Mouse (Mus musculus) hindbrain, postnatal 0 days (tissue): Measurements from ENCODE around the gene Armc9. TPM values are rescaled to one million over a fixed set of nuclear protein-coding genes. Genes with fewer than 3 reads are reported as not detected.

ENCODE experiments used
- ATAC-seq: fragments of 200-750 bp; cut with Nextera tagmentation; 2 replicates; pipeline ENCODE4 v1.8.0; 2017; ENCODE audit warnings: mild to moderate bottlenecking, moderate TSS enrichment, moderate library complexity
- DNase-seq: peaks from one replicate; pipeline ENCODE4 v3.0.0-alpha.2; 2015; ENCODE audit warnings: low spot score
- H3K27ac ChIP-seq: fragments of 300-500 bp; sonication (generic); 2 replicates; pipeline ENCODE4 v1.5.1; 2014; ENCODE audit warnings: mild to moderate bottlenecking
- H3K27me3 ChIP-seq: fragments of 300-500 bp; sonication (generic); 2 replicates; pipeline ENCODE4 v1.6.1; 2014; ENCODE audit warnings: low read length, mixed read lengths; ENCODE audit not compliant: insufficient read depth
- H3K36me3 ChIP-seq: fragments of 300-500 bp; sonication (generic); 2 replicates; pipeline ENCODE4 v1.6.1; 2014; ENCODE audit warnings: low read length, mixed read lengths; ENCODE audit not compliant: insufficient read depth
- H3K4me1 ChIP-seq: fragments of 300-500 bp; sonication (generic); 2 replicates; pipeline ENCODE4 v1.6.1; 2014; ENCODE audit warnings: antibody characterized with exemption, low read length, mixed read lengths; ENCODE audit not compliant: insufficient read depth
- H3K4me2 ChIP-seq: fragments of 300-500 bp; sonication (generic); 2 replicates; pipeline ENCODE4 v1.6.1; 2014; ENCODE audit warnings: low read depth, mild to moderate bottlenecking, low read length, moderate library complexity, mixed read lengths
- H3K4me3 ChIP-seq: fragments of 300-500 bp; sonication (generic); 2 replicates; pipeline ENCODE4 v1.5.1; 2014; ENCODE audit warnings: low read length
- H3K9ac ChIP-seq: fragments of 300-500 bp; sonication (generic); replicated peaks from 2 replicates; pipeline ENCODE4 v1.6.1; 2014; ENCODE audit warnings: mild to moderate bottlenecking, low read length, moderate library complexity, mixed read lengths
- H3K9me3 ChIP-seq: fragments of 300-500 bp; sonication (generic); 2 replicates; pipeline ENCODE4 v1.6.1; 2016; ENCODE audit warnings: low read length, mixed read lengths
- CTCF ChIP-seq: IDR thresholded peaks from 2 replicates; pipeline ENCODE4 v1.5.1; 2016; ENCODE audit warnings: antibody characterized with exemption, control low read depth, low read depth
- WGBS: fragments of 180-500 bp; shearing (Covaris S2); extraction: QIAGEN DNeasy Blood & Tissue Kit; methylation state at CpG from one replicate; pipeline ENCODE4 v1.1.7; 2014; 5-methylcytosine and 5-hydroxymethylcytosine counted together
- polyA plus RNA-seq: library from polyadenylated mRNA; unstranded; fragments of >200 nt; fragmentation: Nextera tagmentation; extraction: Ambion mirVana; gene quantifications from 2 replicates; pipeline ENCODE4 v1.2.1, GENCODE M21; 2015
- total RNA-seq: library from RNA; depleted of rRNA; stranded (reverse); fragments of >200 nt; gene quantifications from 2 replicates; pipeline ENCODE4 v1.2.3, GENCODE M21; 2014; rRNA removed

Gene Armc9
- total and polyA plus RNA-seq, 2 experiments from 2014 or later: 21.0 to 34.9 TPM

GRCm38 (mm10) chr1:86311467-86312005 lies 157.0 kb downstream of the Armc9 start:
- no peak overlapping the region for H3K4me3 ChIP-seq
- no peak for TF ChIP-seq CTCF
- WGBS: 36% methylated on average over 10 of the region's 10 CpGs
- H3K4me2 ChIP-seq: no peak overlapping the region
- DNase-seq (no peak), ATAC-seq (no peak)
- H3K27ac ChIP-seq: no peak overlapping the region
- H3K36me3 ChIP-seq: no peaks in the 10 kb centered on the region
- no peaks in the 10 kb centered on the region for H3K9me3 ChIP-seq
- H3K9ac ChIP-seq: no peak overlapping the region
- no peaks in the 10 kb centered on the region for H3K4me1 ChIP-seq
- no peaks in the 10 kb centered on the region for H3K27me3 ChIP-seq

DNA sequence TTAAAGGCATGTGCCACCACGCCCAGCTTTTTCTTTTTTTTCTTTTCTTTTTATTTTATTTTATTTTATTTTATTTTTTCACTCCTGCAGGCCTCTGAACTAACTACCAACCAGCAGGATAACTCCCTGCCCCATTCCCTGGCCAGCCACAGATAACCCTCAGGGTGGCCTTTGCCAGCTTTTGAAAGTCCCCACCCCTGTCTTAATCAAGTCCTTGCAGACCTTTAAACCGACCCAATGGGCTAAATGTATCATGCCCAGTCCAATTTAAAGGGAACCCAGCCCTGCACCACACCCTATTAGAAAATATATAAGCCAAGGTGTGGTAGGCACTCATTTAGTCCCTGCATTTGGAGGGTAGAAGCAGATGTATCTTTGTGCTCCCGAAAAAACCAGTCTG lies 157.7 kb downstream of the Armc9 start:
- no peak for TF ChIP-seq CTCF
- Histone ChIP-seq H3K9me3 (no peaks in the 10 kb centered on the region), H3K4me1 (no peaks in the 10 kb centered on the region), H3K27ac (no peak overlapping the region), H3K36me3 (no peaks in the 10 kb centered on the region), H3K4me2 (no peak overlapping the region), H3K9ac (no peak overlapping the region), H3K4me3 (no peak overlapping the region), H3K27me3 (no peaks in the 10 kb centered on the region)
- DNase-seq (no peak), ATAC-seq (no peak)
- WGBS: 87% methylated on average over 3 of the region's 3 CpGs

GRCm38 (mm10) chr1:86313096-86313771 lies 158.7 kb downstream of the Armc9 start:
- 43% methylated on average over 16 of the region's 16 CpGs for WGBS
- Histone ChIP-seq H3K9me3 (no peaks in the 10 kb centered on the region), H3K9ac (no peak overlapping the region), H3K27ac (no peak overlapping the region), H3K4me1 (no peaks in the 10 kb centered on the region), H3K36me3 (no peaks in the 10 kb centered on the region), H3K4me2 (no peak overlapping the region), H3K4me3 (no peak overlapping the region), H3K27me3 (no peaks in the 10 kb centered on the region)
- no peak for ATAC-seq
- DNase-seq: no peak
- TF ChIP-seq CTCF: no peak

DNA sequence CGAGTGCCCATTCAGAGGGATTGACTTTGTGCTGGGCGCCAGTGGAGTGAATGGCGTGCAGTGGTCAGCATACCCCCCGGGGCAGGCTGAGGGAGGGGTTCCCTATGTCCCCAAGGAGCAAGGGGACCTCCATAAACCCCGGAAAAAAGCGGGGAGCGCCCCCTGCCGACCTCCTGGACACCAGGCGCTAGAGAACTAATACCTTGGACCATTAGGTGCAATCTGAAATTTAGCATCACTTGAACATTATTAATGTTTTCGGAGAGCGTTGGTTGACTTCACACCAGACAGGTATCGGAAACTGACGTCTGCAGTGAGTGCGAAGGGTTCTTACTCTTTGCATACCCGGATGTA lies 159.2 kb downstream of the Armc9 start:
- Histone ChIP-seq H3K36me3 (no peaks in the 10 kb centered on the region), H3K4me1 (no peaks in the 10 kb centered on the region), H3K27ac (no peak overlapping the region), H3K27me3 (no peaks in the 10 kb centered on the region), H3K9me3 (no peaks in the 10 kb centered on the region), H3K4me2 (no peak overlapping the region), H3K9ac (no peak overlapping the region), H3K4me3 (no peak overlapping the region)
- DNase-seq (no peak), ATAC-seq (no peak)
- peak; percentile 32; the same call in 1 of the 2 replicates for TF ChIP-seq CTCF
- WGBS: 30% methylated on average over 15 of the region's 15 CpGs

DNA sequence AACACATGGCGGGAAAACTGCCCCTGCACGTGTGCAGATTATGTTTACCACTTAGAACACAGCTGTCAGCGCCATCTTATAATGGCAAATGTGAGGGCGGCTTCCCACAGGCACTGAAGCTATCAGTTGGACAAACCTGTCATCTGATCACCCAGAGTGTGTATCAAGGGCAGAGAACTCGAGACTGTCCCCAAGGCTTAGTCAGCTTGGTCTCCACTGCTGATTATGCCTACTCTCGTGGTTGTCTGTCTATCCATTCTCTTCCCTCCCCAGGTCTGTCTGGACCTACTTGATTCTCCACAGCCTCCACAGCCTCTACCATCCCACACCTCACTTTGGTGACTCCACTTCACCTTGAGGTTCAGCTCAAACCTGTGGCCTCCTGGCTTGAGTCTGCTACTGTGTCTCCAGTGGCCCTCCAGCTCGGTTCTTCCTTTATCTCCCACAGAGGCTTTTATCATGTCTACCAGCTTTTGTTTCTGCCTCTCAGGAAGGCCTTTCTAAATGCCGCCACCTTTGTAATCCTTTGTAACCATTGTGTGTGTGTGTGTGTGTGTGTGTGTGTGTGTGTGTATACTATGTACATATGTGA lies 166.3 kb downstream of the Armc9 start:
- H3K4me1 ChIP-seq: no peaks in the 10 kb centered on the region
- no peak overlapping the region for H3K4me3 ChIP-seq
- ATAC-seq (no peak), DNase-seq (no peak)
- no peak overlapping the region for H3K4me2 ChIP-seq
- H3K9ac ChIP-seq: no peak overlapping the region
- H3K9me3 ChIP-seq: no peaks in the 10 kb centered on the region
- H3K27me3 ChIP-seq: no peaks in the 10 kb centered on the region
- no peaks in the 10 kb centered on the region for H3K36me3 ChIP-seq
- H3K27ac ChIP-seq: no peak overlapping the region
- TF ChIP-seq CTCF: no peak
- 90% methylated on average over 6 of the region's 8 CpGs for WGBS

Other genes with a start within 250 kb of the Armc9 start
- 11.8 and 18.8 TPM in 2 replicates for gene 4933407L21Rik, start 226.3 kb upstream of the Armc9 start, total RNA-seq
- gene 4933407L21Rik, start 226.3 kb upstream of the Armc9 start, polyA plus RNA-seq: 12.3 and 13.9 TPM in 2 replicates
- 0.21 TPM in 1 of 2 replicates, not detected in the other for gene Gpr55, start 193.8 kb upstream of the Armc9 start, total RNA-seq
- gene Gpr55, start 193.8 kb upstream of the Armc9 start, polyA plus RNA-seq: 0.14 and 0.15 TPM in 2 replicates
- gene Spata3, start 138.0 kb upstream of the Armc9 start, total RNA-seq: 1.2 TPM in 1 of 2 replicates, not detected in the other
- gene Spata3, start 138.0 kb upstream of the Armc9 start, polyA plus RNA-seq: 1.3 and 1.4 TPM in 2 replicates
- 46.4 and 63.9 TPM in 2 replicates for gene 2810459M11Rik, start 108.9 kb upstream of the Armc9 start, total RNA-seq
- gene 2810459M11Rik, start 108.9 kb upstream of the Armc9 start, polyA plus RNA-seq: 12.9 and 16.1 TPM in 2 replicates
- gene Psmd1, start 90.4 kb upstream of the Armc9 start, total RNA-seq: 74.0 and 127 TPM in 2 replicates
- 183 TPM in 2 replicates for gene Psmd1, start 90.4 kb upstream of the Armc9 start, polyA plus RNA-seq
- not detected in 2 replicates for gene Htr2b, start 42.8 kb upstream of the Armc9 start, total RNA-seq
- gene Htr2b, start 42.8 kb upstream of the Armc9 start, polyA plus RNA-seq: 0.24 and 0.44 TPM in 2 replicates
- 4.0 and 5.2 TPM in 2 replicates for gene Gm21972, start 21.1 kb upstream of the Armc9 start, total RNA-seq
- gene Gm21972, start 21.1 kb upstream of the Armc9 start, polyA plus RNA-seq: 0.29 TPM in 1 of 2 replicates, not detected in the other
- gene B3gnt7, start 148.1 kb downstream of the Armc9 start, total RNA-seq: 12.6 and 14.1 TPM in 2 replicates
- 8.7 and 9.2 TPM in 2 replicates for gene B3gnt7, start 148.1 kb downstream of the Armc9 start, polyA plus RNA-seq
- 15.1 and 17.2 TPM in 2 replicates for gene Ncl, start 204.6 kb downstream of the Armc9 start, total RNA-seq
- 203 and 213 TPM in 2 replicates for gene Ncl, start 204.6 kb downstream of the Armc9 start, polyA plus RNA-seq